Mouse (Mus musculus) forebrain, embryonic 14.5 days (tissue): ENCODE results near the gene Il1f10. TPM values are rescaled to one million over a fixed set of nuclear protein-coding genes. Genes with fewer than 3 reads are reported as not detected.

ENCODE experiments used
- ATAC-seq: fragments of 200-750 bp; cut with Nextera tagmentation; 2 replicates; pipeline ENCODE4 v1.8.0; 2017; ENCODE audit warnings: mild to moderate bottlenecking, moderate library complexity
- DNase-seq: peaks from one replicate; pipeline ENCODE4 v3.0.0-alpha.2; 2015; ENCODE audit warnings: low spot score
- H3K27ac ChIP-seq: fragments of 300-500 bp; sonication (generic); 2 replicates; pipeline ENCODE4 v1.5.1; 2014; ENCODE audit warnings: low read depth, mild to moderate bottlenecking, control low read depth, low read length, moderate library complexity
- H3K27me3 ChIP-seq: fragments of 300-500 bp; sonication (generic); replicated peaks from 2 replicates; pipeline ENCODE4 v1.6.1; 2014; ENCODE audit warnings: low read length, control low read depth, mixed read lengths; ENCODE audit not compliant: control insufficient read depth, insufficient read depth
- H3K36me3 ChIP-seq: fragments of 300-500 bp; sonication (generic); 2 replicates; pipeline ENCODE4 v1.6.1; 2014; ENCODE audit warnings: low read length, control low read depth; ENCODE audit not compliant: control insufficient read depth, insufficient read depth
- H3K4me1 ChIP-seq: fragments of 300-500 bp; sonication (generic); 2 replicates; pipeline ENCODE4 v1.6.1; 2014; ENCODE audit warnings: antibody characterized with exemption, low read length, control low read depth; ENCODE audit not compliant: control insufficient read depth, insufficient read depth
- H3K4me2 ChIP-seq: fragments of 300-500 bp; sonication (generic); 2 replicates; pipeline ENCODE4 v1.6.1; 2014; ENCODE audit warnings: mild to moderate bottlenecking, control low read depth, low read length
- H3K4me3 ChIP-seq: fragments of 300-500 bp; sonication (generic); 2 replicates; pipeline ENCODE4 v1.5.1; 2014; ENCODE audit warnings: low read depth, low read length, control low read depth
- H3K9ac ChIP-seq: fragments of 300-500 bp; sonication (generic); 2 replicates; pipeline ENCODE4 v1.6.1; 2014; ENCODE audit warnings: mild to moderate bottlenecking, low read length, control low read depth, moderate library complexity
- H3K9me3 ChIP-seq: fragments of 300-500 bp; sonication (generic); replicated peaks from 2 replicates; pipeline ENCODE4 v1.6.1; 2016; ENCODE audit warnings: low read length, control low read depth, mixed read lengths; ENCODE audit not compliant: control insufficient read depth
- WGBS: fragments of 180-500 bp; shearing (Covaris S2); extraction: QIAGEN DNeasy Blood & Tissue Kit; methylation state at CpG from one replicate; pipeline ENCODE4 v1.1.7; 2014; 5-methylcytosine and 5-hydroxymethylcytosine counted together
- polyA plus RNA-seq: library from polyadenylated mRNA; unstranded; fragments of >200 nt; fragmentation: Nextera tagmentation; extraction: Ambion mirVana; gene quantifications from 2 replicates; pipeline ENCODE4 v1.2.1, GENCODE M21; 2014

Gene Il1f10
- polyA plus RNA-seq, 1 experiment from 2014 or later = not detected

GRCm38 (mm10) chr2:24317919-24318598, 27.1 kb downstream of the Il1f10 start:
- DNase-seq (no peak), ATAC-seq (no peak)
- Histone ChIP-seq H3K4me3 (no peak overlapping the region), H3K36me3 (no peaks in the 10 kb centered on the region), H3K4me1 (no peaks in the 10 kb centered on the region), H3K9me3 (no peaks in the 10 kb centered on the region), H3K9ac (no peak overlapping the region), H3K4me2 (no peak overlapping the region), H3K27me3 (no peaks in the 10 kb centered on the region), H3K27ac (no peak overlapping the region)
- 89% methylated on average over 4 of the region's 4 CpGs for WGBS

GRCm38 (mm10) chr2:24335333-24335732, 44.3 kb downstream of the Il1f10 start:
- Histone ChIP-seq H3K9me3 (no peaks in the 10 kb centered on the region), H3K4me1 (no peaks in the 10 kb centered on the region), H3K4me3 (no peak overlapping the region), H3K9ac (no peak overlapping the region), H3K4me2 (no peak overlapping the region), H3K27me3 (no peaks in the 10 kb centered on the region), H3K36me3 (no peaks in the 10 kb centered on the region), H3K27ac (no peak overlapping the region)
- DNase-seq (no peak), ATAC-seq (no peak)
- 75% methylated on average over 3 of the region's 3 CpGs for WGBS

- Histone ChIP-seq H3K4me1 (no peaks in the 10 kb centered on the region), H3K27ac (no peak within 1 kb of the TSS), H3K4me3 (no peak within 1 kb of the TSS), H3K9ac (no peak within 1 kb of the TSS), H3K36me3 (no peaks in the 10 kb centered on the region), H3K9me3 (no peaks in the 10 kb centered on the region), H3K4me2 (no peak within 1 kb of the TSS), H3K27me3 (no peaks in the 10 kb centered on the region)
- 90% methylated on average over 2 of the region's 2 CpGs for WGBS
- no peak for ATAC-seq
- no peak for DNase-seq
These were observed 45.5 kb downstream of the Il1f10 start, which contains the start of gene Il1rn for GRCm38 (mm10) chr2:24336545-24336944. Gene Il1rn (plus strand): TSS chr2:24336853.

GRCm38 (mm10) chr2:24341395-24341885, 50.4 kb downstream of the Il1f10 start:
- DNase-seq (no peak), ATAC-seq (no peak)
- H3K36me3 ChIP-seq = no peaks in the 10 kb centered on the region
- H3K4me3 ChIP-seq = no peak overlapping the region
- H3K4me2 ChIP-seq = no peak overlapping the region
- no peaks in the 10 kb centered on the region for H3K4me1 ChIP-seq
- no peak overlapping the region for H3K27ac ChIP-seq
- H3K27me3 ChIP-seq = no peaks in the 10 kb centered on the region
- no peak overlapping the region for H3K9ac ChIP-seq
- no peaks in the 10 kb centered on the region for H3K9me3 ChIP-seq
- 64% methylated on average over 3 of the region's 3 CpGs for WGBS

Other genes with a start within 250 kb of the Il1f10 start
- gene Hnmt, start 241.8 kb upstream of the Il1f10 start, polyA plus RNA-seq = 3.9 and 5.0 TPM in 2 replicates
- not detected in 2 replicates for gene Tbpl2, start 194.6 kb upstream of the Il1f10 start, polyA plus RNA-seq
- not detected in 2 replicates for gene Il1f8, start 138.0 kb upstream of the Il1f10 start, polyA plus RNA-seq
- not detected in 2 replicates for gene Il1f9, start 104.7 kb upstream of the Il1f10 start, polyA plus RNA-seq
- not detected in 2 replicates for gene Il1f6, start 75.8 kb upstream of the Il1f10 start, polyA plus RNA-seq
- gene Il1f5, start 14.2 kb upstream of the Il1f10 start, polyA plus RNA-seq = not detected in 2 replicates
- gene Il1rn, start 45.7 kb downstream of the Il1f10 start, polyA plus RNA-seq = 0.09 TPM in 1 of 2 replicates, not detected in the other
- 0.39 and 0.84 TPM in 2 replicates for gene Psd4, start 76.4 kb downstream of the Il1f10 start, polyA plus RNA-seq
- not detected in 2 replicates for gene Pax8, start 184.4 kb downstream of the Il1f10 start, polyA plus RNA-seq